In genomic region chr15:16555173-16555572, GRCm38 (mm10) we compare ENCODE assay signal across 16 mouse cellular contexts.
"Had no signal": no experiment of that assay in that cellular context is flagged by ENCODE, and none has a peak within 500 bp of the region (broad histone marks: within the 10 kb centered on the region; RNA-seq: fewer than 3 reads in every experiment).

No protein-coding gene starts in this region.

- H3K4me2 ChIP-seq: neural tube, embryonic 13.5 days; neural tube, embryonic 15.5 days; stomach, embryonic 15.5 days had no signal

- H3K9ac ChIP-seq: neural tube, embryonic 13.5 days; neural tube, embryonic 15.5 days; stomach, embryonic 15.5 days had no signal

- H3K27ac ChIP-seq: neural tube, embryonic 13.5 days; neural tube, embryonic 15.5 days; stomach, embryonic 15.5 days; stomach, postnatal 0 days had no signal

- H3K36me3 ChIP-seq: neural tube, embryonic 13.5 days; neural tube, embryonic 15.5 days; stomach, embryonic 15.5 days had no signal

- H3K4me1 ChIP-seq: neural tube, embryonic 13.5 days; neural tube, embryonic 15.5 days; stomach, embryonic 15.5 days had no signal

- H3K4me3 ChIP-seq: neural tube, embryonic 13.5 days; neural tube, embryonic 15.5 days; stomach, embryonic 15.5 days had no signal

- H3K9me3 ChIP-seq: neural tube, embryonic 13.5 days; neural tube, embryonic 15.5 days; stomach, embryonic 15.5 days had no signal

- H3K27me3 ChIP-seq: neural tube, embryonic 13.5 days; neural tube, embryonic 15.5 days; stomach, embryonic 15.5 days had no signal

- DNase-seq: retina, postnatal 1 day; right cerebral cortex, adult 18-20 months; right cerebral cortex, postnatal 14 days; right cerebral cortex, postnatal 25 days; right cerebral cortex, postnatal 4 days; spleen, adult 18-20 months; thymus, adult 18-20 months; thymus, adult 2 months; thymus, postnatal 14 days; thymus, postnatal 25 days; thymus, postnatal 36 days; thymus, postnatal 4 days had no signal
